Mouse (Mus musculus) neural tube, embryonic 10.5 days (tissue): ENCODE measurements around the gene Prcd.
"Not testable (repeated sequence)": the region's sequence is repeated elsewhere in the genome, so short reads cannot be mapped to it uniquely, and the experiment has no call there.

Source experiments
- DNase-seq: peaks from one replicate; pipeline ENCODE4 v3.0.0-alpha.2; 2017; ENCODE audit warnings: low spot score; ENCODE audit errors: extremely low spot score

Gene Prcd

GRCm38 (mm10) chr11:116653234-116653633 is at the start of gene Prcd:
Gene Prcd (plus strand): TSS chr11:116653534.
- no peak for DNase-seq

DNA sequence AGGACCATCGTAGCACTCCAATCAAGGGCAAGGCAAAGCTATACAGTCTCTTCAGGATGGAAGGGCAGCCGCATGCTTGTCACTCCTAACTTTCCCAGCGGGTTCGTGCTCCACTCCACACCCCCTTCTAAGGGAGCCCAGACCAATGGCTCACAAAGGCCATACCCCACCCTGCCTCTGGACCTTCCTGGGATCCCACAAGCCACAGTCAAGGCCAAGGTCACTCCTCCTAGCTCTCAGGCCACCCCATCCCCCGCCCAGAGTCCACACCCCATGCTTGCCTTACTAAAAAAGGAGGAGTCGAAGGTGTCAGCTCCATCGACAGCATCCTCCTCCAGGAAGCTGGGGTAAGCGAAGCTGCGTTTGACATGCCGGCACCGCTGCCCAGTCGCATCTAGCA is 49.2 kb upstream of the Prcd start:
- DNase-seq = no peak

- DNase-seq = no peak
Measured at GRCm38 (mm10) chr11:116607717-116608116, 45.6 kb upstream of the Prcd start.

DNA sequence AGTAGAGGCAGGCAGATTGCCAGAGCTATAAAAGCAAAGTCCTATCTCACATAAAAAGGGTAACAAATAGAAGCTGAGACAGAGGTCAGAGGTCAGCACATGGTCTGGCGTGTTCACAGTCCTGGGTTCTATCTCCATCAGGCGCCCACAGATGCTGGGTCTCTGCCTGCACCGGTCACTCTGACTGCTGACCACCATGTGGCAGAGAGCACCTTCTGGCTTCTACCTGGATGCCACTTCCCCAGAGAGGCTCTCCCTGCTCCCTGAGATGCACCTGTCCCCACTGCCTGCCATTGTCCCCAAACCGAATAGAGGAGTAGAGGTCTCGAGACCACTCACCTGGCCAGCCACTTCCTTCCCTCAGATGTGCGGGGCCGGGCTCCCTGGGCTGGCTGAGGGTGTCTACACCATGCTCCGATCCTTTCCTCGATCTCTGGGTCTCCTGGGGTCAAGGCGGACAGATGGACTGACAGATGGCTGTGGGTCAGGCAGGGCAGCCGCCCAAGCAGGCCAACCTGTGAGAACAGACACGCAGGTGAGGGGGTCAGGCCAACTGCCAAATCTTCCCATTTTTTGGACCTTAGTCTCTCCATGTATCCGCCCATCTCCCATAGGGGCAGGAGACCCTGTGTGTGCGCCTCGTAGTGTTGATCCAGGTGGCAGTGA is 43.2 kb upstream of the Prcd start:
- no peak for DNase-seq

GRCm38 (mm10) chr11:116611168-116611567 is 42.2 kb upstream of the Prcd start:
- not testable (repeated sequence) for DNase-seq

DNA sequence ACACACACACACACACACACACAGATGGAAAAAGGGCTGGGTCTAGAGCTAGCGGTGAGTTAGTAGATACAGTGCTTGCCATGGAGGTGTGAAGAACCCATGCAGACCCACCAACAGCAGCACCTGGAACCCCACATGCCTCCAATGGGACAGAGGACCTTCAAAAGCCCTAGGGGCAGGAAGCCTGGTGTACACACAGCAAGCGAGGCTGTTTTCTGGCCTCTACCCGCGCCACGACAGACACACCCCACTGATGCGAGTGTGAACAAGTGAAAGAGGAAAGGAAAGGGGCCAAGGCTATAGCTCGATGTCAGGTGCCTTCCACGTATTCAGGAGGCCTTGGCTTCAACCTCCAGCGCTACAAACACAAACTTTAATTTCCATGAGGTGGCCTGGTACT is 41.5 kb upstream of the Prcd start:
- no peak for DNase-seq

DNA sequence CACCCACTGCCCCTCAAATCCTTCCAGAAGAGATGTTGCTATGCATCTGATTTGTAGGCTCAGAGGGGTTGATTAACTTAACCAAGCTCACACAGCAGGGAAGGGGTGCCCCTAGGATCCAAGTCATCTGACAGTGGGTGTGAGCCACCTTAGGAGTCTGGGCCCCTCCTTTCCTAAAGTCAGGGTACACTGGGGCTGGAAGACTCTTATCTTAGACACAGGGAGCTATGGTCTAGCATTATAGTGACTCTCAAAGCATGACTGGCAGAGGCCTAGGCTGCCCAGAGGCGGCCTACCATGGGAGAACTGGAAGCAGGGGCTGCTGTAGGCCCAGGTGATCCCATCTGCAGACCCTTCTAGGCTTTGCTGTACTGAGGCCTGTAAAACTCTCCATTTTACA is 40.8 kb upstream of the Prcd start:
- no peak for DNase-seq

DNA sequence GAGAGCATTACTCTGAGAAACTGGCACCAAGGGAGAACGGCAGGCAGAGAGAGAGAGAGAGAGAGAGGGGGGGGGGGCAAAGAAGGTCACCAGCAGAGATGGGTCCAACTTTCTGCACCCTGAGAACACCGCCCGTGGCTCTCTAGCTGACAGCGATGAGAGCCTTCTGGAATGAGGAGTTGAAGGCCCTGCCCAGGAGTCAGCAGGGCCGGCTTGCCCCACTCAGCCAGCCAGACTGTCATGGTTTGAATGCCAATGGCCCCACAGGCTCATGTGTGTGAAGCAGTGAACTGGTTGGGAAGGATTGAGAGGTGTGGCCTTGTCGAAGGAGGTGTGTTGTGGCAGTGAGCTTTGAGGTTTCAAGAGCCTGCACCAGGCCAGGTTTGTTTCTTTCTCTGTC is 40.1 kb upstream of the Prcd start:
- DNase-seq = no peak

DNA sequence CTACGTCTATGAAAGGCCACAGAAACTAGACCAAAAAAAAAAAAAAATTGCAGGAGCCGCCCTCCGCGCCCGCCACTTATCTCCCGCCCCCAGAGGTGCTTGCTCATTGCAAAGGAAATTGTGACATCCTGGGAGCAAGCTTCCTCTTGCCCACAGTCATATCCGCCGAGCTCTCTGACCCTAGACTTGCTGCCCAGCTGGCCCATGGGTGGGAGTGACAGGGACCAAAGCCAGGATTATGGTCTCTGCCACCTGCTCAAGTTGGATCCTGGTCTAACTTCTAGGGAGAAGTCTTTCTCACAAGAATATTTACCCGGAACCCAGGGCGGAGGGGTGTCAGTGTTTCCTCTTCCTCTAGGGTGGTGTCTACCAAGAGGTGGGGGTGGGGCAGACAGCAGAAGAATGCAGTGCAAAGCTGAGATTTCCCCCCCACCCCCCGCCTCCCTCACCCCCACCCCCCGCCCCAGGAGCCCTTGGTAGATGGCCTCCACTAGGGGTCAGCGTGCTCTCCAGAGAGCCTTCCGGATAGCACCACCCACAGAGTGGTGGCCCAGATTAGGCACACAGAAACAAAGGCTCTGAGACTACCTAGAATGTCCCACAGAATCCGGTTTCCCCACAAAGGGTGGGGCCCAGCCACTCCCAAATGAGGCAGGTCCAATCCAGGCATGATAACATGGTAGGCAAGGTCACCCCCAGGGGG is 37.4 kb upstream of the Prcd start:
- no peak for DNase-seq

DNA sequence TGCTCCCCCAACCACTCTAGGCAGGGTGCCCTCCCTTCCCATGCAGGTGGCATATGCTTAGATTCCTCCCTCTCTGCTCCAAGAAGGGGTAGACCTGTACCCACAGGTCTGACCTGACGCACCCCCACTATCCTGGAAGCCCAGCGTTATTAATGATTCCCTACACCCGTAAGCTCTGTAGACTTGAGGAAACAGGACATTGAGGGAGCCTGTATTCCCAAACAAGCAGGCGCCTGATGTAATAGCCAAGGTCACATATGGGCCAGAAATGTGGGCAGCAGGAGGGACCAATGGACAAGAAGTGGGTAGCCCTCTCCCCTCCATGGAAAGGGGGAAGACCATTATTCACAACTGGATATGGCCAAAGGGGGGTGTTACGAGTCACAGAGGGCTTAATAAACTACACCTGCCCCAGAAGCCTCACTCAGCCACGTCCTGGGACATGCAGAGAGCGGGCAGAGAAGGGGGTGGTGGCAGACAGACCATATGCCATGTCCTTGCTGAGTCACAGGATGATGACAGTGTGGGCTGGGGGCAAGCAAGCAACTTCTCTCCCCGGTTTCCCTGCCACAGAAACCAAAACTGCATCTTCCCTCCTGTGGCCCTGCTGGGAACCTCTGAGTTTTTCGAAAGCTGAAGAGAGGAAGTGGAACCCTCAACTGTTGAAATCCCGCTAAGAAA is 36.8 kb upstream of the Prcd start:
- no peak for DNase-seq

DNA sequence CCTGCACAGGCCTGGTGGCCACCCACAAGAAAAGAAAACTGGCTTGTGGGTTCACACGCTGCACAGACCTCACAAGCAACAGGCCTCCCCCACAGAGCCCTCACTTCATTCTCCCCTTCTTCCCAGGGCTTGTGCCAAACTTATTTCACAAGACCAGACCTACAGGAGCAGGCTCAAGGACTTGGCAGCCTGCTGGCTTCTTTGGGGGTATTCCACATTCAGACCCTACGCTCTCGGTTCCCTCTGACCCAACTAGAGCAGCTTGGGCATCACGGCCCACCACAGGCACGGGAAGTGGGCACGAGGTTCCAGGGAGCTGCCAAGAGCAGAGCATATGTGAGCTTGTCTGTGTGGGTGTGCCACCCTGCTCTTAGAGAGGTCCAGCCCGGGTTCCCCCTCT is 35.7 kb upstream of the Prcd start:
- no peak for DNase-seq

DNA sequence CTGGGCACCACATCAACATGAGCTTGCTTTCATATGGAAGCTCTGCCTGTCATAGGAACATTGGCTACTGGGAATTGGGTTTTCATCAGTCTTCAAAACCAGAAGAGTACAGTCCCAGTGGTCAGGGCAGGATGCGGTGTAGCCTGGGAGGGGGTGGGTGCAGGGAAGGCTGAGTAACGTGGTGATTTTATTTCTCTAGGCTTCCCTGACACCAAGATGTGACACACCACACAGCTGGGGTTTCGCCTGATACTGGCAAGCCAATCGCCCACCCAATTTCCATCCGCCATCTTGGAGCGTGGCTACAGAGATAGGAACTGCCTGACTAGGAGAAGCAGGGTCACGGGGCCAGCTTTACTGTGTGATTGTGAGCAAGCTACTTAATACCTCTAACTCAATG is 34.7 kb upstream of the Prcd start:
- no peak for DNase-seq

DNA sequence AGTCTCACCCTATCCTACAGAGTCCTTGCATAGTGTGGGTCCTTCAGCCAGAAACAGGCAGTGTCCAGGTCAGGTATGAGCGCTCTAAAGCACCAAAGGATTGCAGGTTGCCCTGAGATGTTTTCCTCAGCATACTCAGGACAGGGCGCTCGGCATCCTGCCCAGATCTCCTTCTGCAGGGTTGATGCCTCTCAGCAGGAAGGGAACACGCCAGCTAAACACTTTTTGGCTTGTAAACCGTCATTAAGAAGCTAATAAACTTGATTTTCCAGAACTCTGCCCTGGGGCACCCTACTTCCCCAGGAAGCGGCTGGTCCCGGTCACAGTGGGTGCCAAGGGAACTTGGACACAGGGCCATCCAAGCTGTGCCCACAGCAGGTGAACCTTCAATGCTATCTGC is 34.2 kb upstream of the Prcd start:
- no peak for DNase-seq

GRCm38 (mm10) chr11:116619561-116619960 is 33.8 kb upstream of the Prcd start:
- no peak for DNase-seq

DNA sequence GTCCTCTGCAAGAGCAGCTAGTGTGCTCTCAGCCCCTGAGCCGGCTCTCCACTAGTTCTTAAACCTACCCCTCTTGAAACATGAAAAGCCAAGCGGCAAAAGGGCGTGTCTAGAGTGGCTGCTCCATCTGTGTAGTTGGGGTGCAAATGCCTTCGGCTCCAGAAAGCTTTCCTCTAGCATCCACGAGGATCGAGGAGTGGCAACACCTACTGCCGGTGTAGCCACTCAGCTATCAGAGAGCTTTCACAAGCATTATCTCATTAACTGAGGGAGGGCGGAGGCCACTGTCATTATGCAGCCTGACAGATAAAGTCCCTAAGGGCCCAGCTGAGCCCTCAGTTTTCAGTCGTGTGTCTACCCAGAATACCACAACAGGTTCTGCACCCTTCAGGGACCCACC is 33.3 kb upstream of the Prcd start:
- DNase-seq = no peak

DNA sequence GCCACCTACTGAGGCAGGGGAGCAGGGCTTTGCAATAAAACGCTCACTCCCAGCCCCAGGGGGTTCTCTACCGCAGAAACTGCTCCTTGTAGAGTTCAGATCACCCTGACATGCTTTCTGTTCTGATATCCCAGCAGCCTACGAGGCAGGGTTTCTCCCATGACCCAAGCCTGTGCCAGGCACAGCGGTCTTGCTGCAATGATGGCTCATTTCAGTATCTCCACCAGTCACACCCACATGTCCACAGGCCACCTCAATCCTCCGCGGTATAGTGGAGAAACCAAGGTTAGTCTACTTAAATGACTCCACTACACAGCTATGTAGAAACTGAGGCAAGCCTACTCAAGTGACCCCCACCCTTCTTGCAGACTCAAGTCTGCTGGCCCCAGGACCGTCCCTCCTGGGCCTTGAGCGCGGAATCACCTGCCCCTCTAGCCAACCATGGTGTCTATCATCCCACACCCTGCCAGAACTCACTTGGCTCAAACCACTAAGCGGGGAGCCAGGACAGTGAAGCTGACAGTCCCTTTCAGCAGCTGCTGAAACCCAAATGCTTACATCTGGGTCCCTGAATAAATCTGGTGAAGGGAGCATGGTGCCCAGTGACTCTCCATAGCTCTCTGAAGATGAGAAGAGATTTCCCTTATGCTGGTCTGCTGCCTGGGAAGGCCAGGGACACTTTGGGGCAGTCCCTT is 32.6 kb upstream of the Prcd start:
- DNase-seq = no peak

DNA sequence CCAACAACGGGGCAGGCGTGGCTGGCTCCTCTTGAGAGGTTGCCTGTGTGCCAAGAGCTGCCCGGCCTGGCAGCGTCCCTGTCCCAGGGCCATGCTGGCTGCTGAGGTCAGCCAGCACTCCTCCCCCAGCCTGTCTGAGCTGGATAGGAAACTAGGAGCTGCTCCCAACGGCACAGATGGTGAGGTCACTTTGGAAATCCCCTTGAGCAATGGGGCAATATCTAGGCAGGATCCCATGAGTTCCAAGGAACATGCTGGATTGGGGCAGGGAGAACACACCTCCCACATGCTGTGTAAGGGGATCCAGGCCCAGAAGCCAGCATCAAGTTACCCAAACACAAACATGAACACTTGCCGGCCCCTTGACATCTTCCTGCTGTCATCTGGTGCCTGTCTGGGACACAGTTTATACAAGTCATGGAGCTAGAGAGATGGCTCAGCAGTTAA is 32.1 kb upstream of the Prcd start:
- DNase-seq = no peak

GRCm38 (mm10) chr11:116623281-116624124 is 29.8 kb upstream of the Prcd start:
- DNase-seq = peak; percentile 45

- peak; percentile 88 for DNase-seq
Measured at GRCm38 (mm10) chr11:116624131-116624832, 29.1 kb upstream of the Prcd start.
